In genomic region chr11:117939004-117939730, GRCm38 (mm10) we compare ENCODE assay signal across 8 mouse cellular contexts. TPM values are rescaled to one million over a fixed set of nuclear protein-coding genes. Genes with fewer than 3 reads are reported as not detected.
A peak's percentile ranks its signal among the peaks of the same experiment; 100 is the strongest.
DNase-seq lines count a peak whose midpoint lies in the region; ATAC-seq lines count a peak whose summit lies in the region.

No protein-coding gene starts in this region.

- H3K9me3 ChIP-seq in heart, embryonic 11.5 days (replicated peaks; ENCODE audit: control insufficient read depth, low read length): no peaks in the 10 kb centered on the region
- no peaks in the 10 kb centered on the region for H3K9me3 ChIP-seq in embryonic facial prominence, embryonic 10.5 days
- no peaks in the 10 kb centered on the region for H3K9me3 ChIP-seq in hindbrain, embryonic 11.5 days (ENCODE audit: control insufficient read depth, low read length)
- H3K9me3 ChIP-seq in midbrain, embryonic 13.5 days: no peaks in the 10 kb centered on the region

- no peak for DNase-seq in heart, postnatal 10 days
- DNase-seq in embryonic facial prominence, embryonic 10.5 days (ENCODE audit: low spot score): no peak
- DNase-seq in hindbrain, embryonic 11.5 days (ENCODE audit: low spot score): no peak
- DNase-seq in cerebellum, postnatal 14 days: no peak
- no peak for DNase-seq in adrenal gland, adult (ENCODE audit: inconsistent age in 2 of 2, low spot score in 1 of 2)

- H3K9ac ChIP-seq in heart, embryonic 11.5 days (ENCODE audit: low read depth, low read length): no peak overlapping the region
- no peak overlapping the region for H3K9ac ChIP-seq in hindbrain, embryonic 11.5 days (ENCODE audit: low read depth, low read length)
- H3K9ac ChIP-seq in midbrain, embryonic 13.5 days (replicated peaks): no peak overlapping the region

- H3K4me1 ChIP-seq in heart, embryonic 11.5 days (ENCODE audit: control insufficient read depth, insufficient read depth, low read length): peaks cover 38% of the 10 kb centered on the region
- peaks cover 76% of the 10 kb centered on the region for H3K4me1 ChIP-seq in embryonic facial prominence, embryonic 10.5 days
- H3K4me1 ChIP-seq in hindbrain, embryonic 11.5 days (replicated peaks; ENCODE audit: control insufficient read depth, insufficient read depth, low read length): peaks cover 18% of the 10 kb centered on the region
- H3K4me1 ChIP-seq in midbrain, embryonic 13.5 days (replicated peaks): peaks cover 52% of the 10 kb centered on the region

- 0 out of 2 replicates have a peak overlapping the region, but pooled peaks have one; percentile 16 for H3K4me2 ChIP-seq in heart, embryonic 11.5 days
- H3K4me2 ChIP-seq in hindbrain, embryonic 11.5 days (replicated peaks; ENCODE audit: low read depth, low read length): no peak overlapping the region
- peak overlapping the region; percentile 11; the same call in 1 of the 2 replicates for H3K4me2 ChIP-seq in midbrain, embryonic 13.5 days (replicated peaks)

- H3K27me3 ChIP-seq in heart, embryonic 11.5 days (ENCODE audit: control insufficient read depth, insufficient read depth, low read length): peaks cover 11% of the 10 kb centered on the region
- H3K27me3 ChIP-seq in embryonic facial prominence, embryonic 10.5 days (replicated peaks; ENCODE audit: low read depth, poor library complexity, severe bottlenecking): peaks cover 35% of the 10 kb centered on the region
- peaks cover 2% of the 10 kb centered on the region for H3K27me3 ChIP-seq in hindbrain, embryonic 11.5 days (ENCODE audit: control insufficient read depth, insufficient read depth, low read length)
- peaks cover 18% of the 10 kb centered on the region for H3K27me3 ChIP-seq in midbrain, embryonic 13.5 days

- no peaks in the 10 kb centered on the region for H3K36me3 ChIP-seq in heart, embryonic 11.5 days (ENCODE audit: control insufficient read depth, insufficient read depth, low read length)
- H3K36me3 ChIP-seq in embryonic facial prominence, embryonic 10.5 days (replicated peaks): no peaks in the 10 kb centered on the region
- no peaks in the 10 kb centered on the region for H3K36me3 ChIP-seq in hindbrain, embryonic 11.5 days (ENCODE audit: control insufficient read depth, insufficient read depth, low read length)
- H3K36me3 ChIP-seq in midbrain, embryonic 13.5 days: no peaks in the 10 kb centered on the region

- peak overlapping the region; percentile 86 for H3K27ac ChIP-seq in heart, embryonic 11.5 days (ENCODE audit: low read depth, low read length)
- H3K27ac ChIP-seq in embryonic facial prominence, embryonic 10.5 days (replicated peaks): peak overlapping the region; percentile 80
- peak overlapping the region; percentile 70; the same call in 1 of the 2 replicates for H3K27ac ChIP-seq in hindbrain, embryonic 11.5 days (ENCODE audit: low read depth, low read length)
- peak overlapping the region; percentile 79 for H3K27ac ChIP-seq in midbrain, embryonic 13.5 days

- 49% methylated on average over 4 of the region's 4 CpGs for WGBS in heart, embryonic 11.5 days (ENCODE audit: insufficient replicate concordance)
- WGBS in embryonic facial prominence, embryonic 10.5 days: 32% methylated on average over 4 of the region's 4 CpGs
- WGBS in hindbrain, embryonic 11.5 days: 19% methylated on average over 4 of the region's 4 CpGs
- 25% methylated on average over 4 of the region's 4 CpGs for WGBS in midbrain, embryonic 13.5 days

- no peak for ATAC-seq in heart, embryonic 11.5 days (replicated peaks; ENCODE audit: insufficient number of reproducible peaks, low FRiP score, low TSS enrichment)
- 0 out of 2 replicates have a peak, but pooled peaks have one; percentile 54 for ATAC-seq in hindbrain, embryonic 11.5 days (ENCODE audit: low FRiP score)
- 0 out of 2 replicates have a peak, but pooled peaks have one; percentile 25 for ATAC-seq in midbrain, embryonic 13.5 days
- ATAC-seq in activated CD4-positive, CD25-positive, alpha-beta regulatory T cell, adult 4 months: no peak

- H3K4me3 ChIP-seq in heart, embryonic 11.5 days (ENCODE audit: low read depth, low read length): no peak overlapping the region
- H3K4me3 ChIP-seq in embryonic facial prominence, embryonic 10.5 days: peak overlapping the region; percentile 21; the same call in 1 of the 2 replicates
- no peak overlapping the region for H3K4me3 ChIP-seq in hindbrain, embryonic 11.5 days (ENCODE audit: low read depth, low read length)
- H3K4me3 ChIP-seq in midbrain, embryonic 13.5 days (replicated peaks): no peak overlapping the region

- intact Hi-C loops in heart, postnatal 10 days (cut with DNase I): loop anchor here (2.0 kb wide), 1 partner anchor 24 kb away; no protein-coding TSS in a partner anchor

RNA-seq across cellular contexts. Expression of gene Socs3, which starts 30.7 kb away (rescaled TPM):
- 3.6 and 4.5 TPM in 2 replicates for polyA plus RNA-seq in heart, embryonic 11.5 days (2014; fragmentation: Nextera tagmentation; extraction: Ambion mirVana)
- total RNA-seq in heart, postnatal 10 days (2021): 1 to 10 TPM; 3.7 to 5.8 TPM
- polyA plus RNA-seq in embryonic facial prominence, embryonic 10.5 days (2016; fragmentation: Nextera tagmentation; extraction: Ambion mirVana): 13.6 and 16.7 TPM in 2 replicates
- polyA plus RNA-seq in hindbrain, embryonic 11.5 days (2014; fragmentation: Nextera tagmentation; extraction: Ambion mirVana): 3.4 and 5.6 TPM in 2 replicates
- polyA plus RNA-seq in midbrain, embryonic 13.5 days (2015; fragmentation: Nextera tagmentation; extraction: Ambion mirVana): 8.3 and 9.3 TPM in 2 replicates
- polyA plus RNA-seq in activated CD4-positive, CD25-positive, alpha-beta regulatory T cell, adult 4 months (2017; shearing (Covaris generic)): 10 to 100 TPM; 42.5 to 43.1 TPM

RNA-seq across cellular contexts. Expression of gene Pgs1, which starts 46.9 kb away (rescaled TPM):
- 26.5 and 27.4 TPM in 2 replicates for polyA plus RNA-seq in heart, embryonic 11.5 days (2014; fragmentation: Nextera tagmentation; extraction: Ambion mirVana)
- 10 to 100 TPM; 21.2 to 23.7 TPM for total RNA-seq in heart, postnatal 10 days (2021)
- 43.5 and 44.6 TPM in 2 replicates for polyA plus RNA-seq in embryonic facial prominence, embryonic 10.5 days (2016; fragmentation: Nextera tagmentation; extraction: Ambion mirVana)
- polyA plus RNA-seq in hindbrain, embryonic 11.5 days (2014; fragmentation: Nextera tagmentation; extraction: Ambion mirVana): 38.6 and 39.1 TPM in 2 replicates
- 46.0 and 50.8 TPM in 2 replicates for polyA plus RNA-seq in midbrain, embryonic 13.5 days (2015; fragmentation: Nextera tagmentation; extraction: Ambion mirVana)
- 10 to 100 TPM; 34.6 to 38.3 TPM for polyA plus RNA-seq in activated CD4-positive, CD25-positive, alpha-beta regulatory T cell, adult 4 months (2017; shearing (Covaris generic))

Comparison
In these comparisons a context has a peak if more than half of its experiments do, and no peak if none do; other contexts are left out.
1. ATAC-seq: peak in hindbrain, embryonic 11.5 days (single experiment) and midbrain, embryonic 13.5 days (single experiment); none in heart, embryonic 11.5 days (single experiment) and activated CD4-positive, CD25-positive, alpha-beta regulatory T cell, adult 4 months (single experiment).
2. Peak in every context shown above with its lines, with median percentiles within 50 percentile points of each other: H3K27ac ChIP-seq.